Mouse (Mus musculus): Measurements from ENCODE around the gene Slc22a22.
"Not testable (repeated sequence)": the region's sequence is repeated elsewhere in the genome, so short reads cannot be mapped to it uniquely, and the experiment has no call there.

The Slc22a22 gene

GRCm38 (mm10) chr15:57380381-57380780 is 97.0 kb downstream of the Slc22a22 start:
- DNase-seq (ENCODE audit: inconsistent ontology term): no peak

- peak; percentile 4 for DNase-seq (ENCODE audit: inconsistent ontology term)
Measured at GRCm38 (mm10) chr15:57366446-57366845, 111.0 kb downstream of the Slc22a22 start.

GRCm38 (mm10) chr15:57355278-57355677 is 122.1 kb downstream of the Slc22a22 start:
- no peak for DNase-seq (ENCODE audit: inconsistent ontology term)

GRCm38 (mm10) chr15:57340499-57340898 is 136.9 kb downstream of the Slc22a22 start:
- peak; percentile 56 for DNase-seq (ENCODE audit: inconsistent ontology term)

- no peak for DNase-seq (ENCODE audit: inconsistent ontology term)
Measured at GRCm38 (mm10) chr15:57331326-57331725, 146.1 kb downstream of the Slc22a22 start.

- no peak for DNase-seq (ENCODE audit: inconsistent ontology term)
Measured at GRCm38 (mm10) chr15:57318001-57318400, 159.4 kb downstream of the Slc22a22 start.

- DNase-seq (ENCODE audit: inconsistent ontology term): peak; percentile 94
Measured at GRCm38 (mm10) chr15:57316486-57316885, 160.9 kb downstream of the Slc22a22 start.

GRCm38 (mm10) chr15:57302710-57303109 is 174.7 kb downstream of the Slc22a22 start:
- DNase-seq (ENCODE audit: inconsistent ontology term): no peak

- no peak for DNase-seq (ENCODE audit: inconsistent ontology term)
Measured at GRCm38 (mm10) chr15:57278505-57278904, 198.9 kb downstream of the Slc22a22 start.

GRCm38 (mm10) chr15:57276411-57276810 is 201.0 kb downstream of the Slc22a22 start:
- no peak for DNase-seq (ENCODE audit: inconsistent ontology term)

- not testable (repeated sequence) for DNase-seq (ENCODE audit: inconsistent ontology term)
Measured at GRCm38 (mm10) chr15:57240061-57240460, 237.4 kb downstream of the Slc22a22 start.

- DNase-seq (ENCODE audit: inconsistent ontology term): peak; percentile 27
Measured at GRCm38 (mm10) chr15:57230439-57230838, 247.0 kb downstream of the Slc22a22 start.

- peak; percentile 23 for DNase-seq (ENCODE audit: inconsistent ontology term)
Measured at GRCm38 (mm10) chr15:57205315-57205714, 272.1 kb downstream of the Slc22a22 start.

- DNase-seq (ENCODE audit: inconsistent ontology term): peak; percentile 97
Measured at GRCm38 (mm10) chr15:57204444-57204930, 272.9 kb downstream of the Slc22a22 start.

Data from Muller cell, postnatal 12 days (primary cell).